Mouse (Mus musculus) central nervous system, embryonic 14 days (tissue): ENCODE data around the gene Eif4e2. TPM values are rescaled to one million over a fixed set of nuclear protein-coding genes. Genes with fewer than 3 reads are reported as not detected.

ENCODE experiments used
- polyA plus RNA-seq: library from polyadenylated mRNA; depleted of rRNA; stranded (reverse); fragments of >200 nt; gene quantifications from 2 replicates; pipeline ENCODE4 v1.2.3, GENCODE M21; 2012; rRNA removed

Eif4e2 gene
- 69.5 and 87.4 TPM in 2 replicates for polyA plus RNA-seq

GRCm38 (mm10) chr1:87213735-87214704 is at the start of gene Eif4e2:
Gene Eif4e2, plus strand, starts transcription at chr1:87213914.

GRCm38 (mm10) chr1:87183013-87183412 is 30.7 kb upstream of the Eif4e2 start, which contains the start of gene Prss56:
Gene Prss56, plus strand, starts transcription at chr1:87183313.

GRCm38 (mm10) chr1:87190429-87190828 is 23.3 kb upstream of the Eif4e2 start, which contains the start of gene Chrnd:
Gene Chrnd, plus strand, starts transcription at chr1:87190607.

GRCm38 (mm10) chr1:87204465-87204864 is 9.2 kb upstream of the Eif4e2 start, which contains the start of gene Chrng:
Gene Chrng, plus strand, starts transcription at chr1:87204657.

GRCm38 (mm10) chr1:87264134-87265006 is 50.7 kb downstream of the Eif4e2 start, which contains the start of gene Efhd1:
Gene Efhd1, plus strand, starts transcription at chr1:87264363.

Other genes starting within 250 kb of the Eif4e2 start
- not detected in 2 replicates for gene Alppl2, start 124.0 kb upstream of the Eif4e2 start, polyA plus RNA-seq
- gene Alpi, start 112.3 kb upstream of the Eif4e2 start, polyA plus RNA-seq = not detected in 2 replicates
- 0.04 and 0.05 TPM in 2 replicates for gene Akp3, start 88.9 kb upstream of the Eif4e2 start, polyA plus RNA-seq
- 38.4 and 38.9 TPM in 2 replicates for gene Ecel1, start 57.4 kb upstream of the Eif4e2 start, polyA plus RNA-seq
- 0.92 and 1.6 TPM in 2 replicates for gene Prss56, start 30.6 kb upstream of the Eif4e2 start, polyA plus RNA-seq
- 0.05 and 2.1 TPM in 2 replicates for gene Chrnd, start 23.3 kb upstream of the Eif4e2 start, polyA plus RNA-seq
- 0.14 and 7.5 TPM in 2 replicates for gene Chrng, start 9.3 kb upstream of the Eif4e2 start, polyA plus RNA-seq
- gene Efhd1, start 50.4 kb downstream of the Eif4e2 start, polyA plus RNA-seq = 1.6 and 3.0 TPM in 2 replicates
- gene Gigyf2, start 113.1 kb downstream of the Eif4e2 start, polyA plus RNA-seq = 69.3 and 70.4 TPM in 2 replicates
- gene Kcnj13, start 180.8 kb downstream of the Eif4e2 start, polyA plus RNA-seq = 3.3 and 5.1 TPM in 2 replicates